Mouse (Mus musculus) layer of hippocampus, postnatal 36 days (tissue): ENCODE data around the gene a. TPM values are rescaled to one million over a fixed set of nuclear protein-coding genes. Genes with fewer than 3 reads are reported as not detected.
A peak's percentile ranks its signal among the peaks of the same experiment; 100 is the strongest.

Experiments used
- DNase-seq, 2 experiments: peaks; one replicate each; pipeline ENCODE4 v3.0.0; 2022
- total RNA-seq, 2 experiments: library from RNA; stranded (reverse); gene quantifications; 2 replicates each; pipeline ENCODE4 v1.2.3; 2021

a gene
- total RNA-seq, 2 experiments from 2014 or later: not detected

GRCm38 (mm10) chr2:155057361-155057760, 266.2 kb downstream of the a start:
- DNase-seq: no peak

DNA sequence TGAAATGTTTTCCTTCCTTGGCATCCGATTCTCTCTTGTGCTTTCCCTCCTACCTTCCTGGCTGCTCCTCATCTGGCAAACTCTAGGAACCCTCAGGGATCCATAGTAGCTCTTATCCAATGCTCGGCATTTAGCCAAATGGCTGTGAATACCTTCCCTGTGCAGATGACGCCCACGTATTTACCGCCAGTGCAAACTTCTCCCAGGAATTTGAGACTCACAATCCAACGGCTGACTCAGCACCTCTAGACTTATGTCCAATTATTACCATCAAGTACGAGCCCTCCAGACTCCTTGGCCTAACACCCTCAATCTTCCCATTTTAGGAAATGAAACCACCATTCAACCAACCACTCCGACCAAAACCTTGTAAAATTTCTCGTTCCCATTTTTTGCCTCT, 279.8 kb downstream of the a start:
- DNase-seq: no peak

DNA sequence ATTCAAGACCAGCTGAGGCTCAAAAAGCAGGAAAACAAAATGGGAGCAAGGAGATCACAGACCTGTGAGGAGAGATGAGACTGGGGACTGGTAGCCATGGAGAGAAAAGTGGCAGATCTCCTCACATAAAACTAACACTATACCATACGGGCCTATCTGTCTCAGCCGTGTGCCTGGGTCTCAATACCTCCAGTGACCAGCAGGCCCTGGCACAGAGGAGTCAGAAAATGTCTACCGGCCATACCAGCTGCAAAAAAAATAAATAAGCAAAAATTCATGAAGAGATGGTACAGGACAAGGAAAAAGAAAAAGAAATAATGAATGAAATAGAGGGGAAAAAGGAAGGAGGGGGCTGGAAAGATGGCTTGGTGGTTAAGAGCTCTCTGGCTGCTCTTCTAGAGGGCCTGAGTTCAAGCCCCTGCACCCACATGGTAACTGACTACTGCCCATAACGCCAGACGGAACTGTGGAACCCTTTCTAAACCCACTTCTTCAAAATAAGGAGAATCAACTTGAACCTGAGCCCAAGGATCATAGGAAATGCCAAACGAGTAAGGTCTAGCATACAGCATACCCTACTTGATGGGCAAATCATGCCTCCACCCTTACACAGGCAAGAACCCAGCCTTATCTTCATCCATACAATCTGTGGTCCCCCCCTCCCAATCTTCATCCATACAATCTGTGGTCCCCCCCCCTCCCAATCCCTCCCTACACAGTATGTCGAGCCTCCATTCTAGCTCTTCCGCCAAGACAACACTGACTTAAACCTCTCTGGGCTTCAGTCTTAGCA, 281.3 kb downstream of the a start:
- DNase-seq: no peak

GRCm38 (mm10) chr2:155073347-155073746, 282.1 kb downstream of the a start:
- no peak for DNase-seq

- peak; percentile 90 to 91 for DNase-seq
These were observed 283.0 kb downstream of the a start, which contains the start of gene Ahcy for GRCm38 (mm10) chr2:155073978-155074765. Gene Ahcy (minus strand): TSS chr2:155074497.

DNA sequence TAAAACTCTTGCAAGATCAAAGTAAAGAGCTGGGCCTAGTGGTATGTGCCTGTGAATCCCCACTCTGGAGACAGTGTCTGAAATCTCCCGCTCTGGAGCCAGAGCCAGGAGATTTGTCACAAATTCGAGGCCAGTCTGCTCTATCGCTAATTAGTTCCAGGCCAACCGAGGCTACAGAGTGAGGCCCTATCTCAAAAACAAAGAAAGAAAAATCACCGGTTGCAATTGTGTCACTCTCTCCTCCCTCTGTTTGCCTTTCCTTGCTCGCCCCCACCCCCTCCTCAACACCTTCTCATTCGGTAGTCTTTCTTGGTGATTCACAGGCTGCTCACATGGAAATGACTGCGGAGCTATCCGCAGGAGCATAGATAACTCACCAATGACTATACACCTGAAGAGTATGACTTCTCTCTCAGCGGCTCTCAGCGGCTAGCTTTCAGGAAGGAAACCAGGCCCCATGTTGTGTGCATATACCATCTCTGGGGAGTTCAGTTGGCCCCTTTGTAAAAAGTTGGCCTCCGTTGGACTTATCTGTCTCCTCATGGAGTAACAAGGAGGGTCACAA, 283.6 kb downstream of the a start:
- no peak for DNase-seq

GRCm38 (mm10) chr2:155075649-155076048, 284.4 kb downstream of the a start:
- DNase-seq: no peak

DNA sequence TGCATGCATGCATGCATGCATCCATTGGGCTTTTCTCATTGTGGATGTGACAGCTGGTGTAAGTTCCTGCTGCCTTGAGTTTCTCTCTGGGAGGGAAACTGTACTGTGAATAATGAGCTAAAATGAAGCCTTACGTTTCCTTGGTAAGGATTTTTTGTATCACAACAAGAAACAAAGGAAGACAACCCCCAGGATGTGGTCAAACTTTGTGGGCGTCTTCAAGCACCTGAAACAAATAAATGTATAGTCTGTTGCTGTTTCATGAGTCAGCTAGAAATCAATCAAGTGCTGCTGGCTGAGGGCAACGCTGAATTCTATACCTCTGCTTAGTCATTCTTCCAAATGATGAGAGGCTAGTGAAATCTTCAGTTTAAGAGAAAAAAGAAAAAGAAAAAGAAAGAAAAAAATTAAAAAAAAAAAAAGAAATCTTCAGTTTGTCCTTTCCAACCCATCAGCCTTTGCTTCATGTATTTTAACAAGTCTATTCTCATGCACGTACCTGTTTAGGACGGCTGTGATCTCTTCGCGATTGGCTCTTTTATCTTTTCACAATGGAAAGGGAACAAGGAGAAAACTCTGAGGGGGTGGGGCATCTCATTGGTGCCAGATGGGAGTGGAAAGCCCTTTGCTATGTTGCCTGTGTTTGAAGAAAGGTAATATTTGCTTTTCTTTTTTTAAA, 288.4 kb downstream of the a start:
- no peak for DNase-seq

DNA sequence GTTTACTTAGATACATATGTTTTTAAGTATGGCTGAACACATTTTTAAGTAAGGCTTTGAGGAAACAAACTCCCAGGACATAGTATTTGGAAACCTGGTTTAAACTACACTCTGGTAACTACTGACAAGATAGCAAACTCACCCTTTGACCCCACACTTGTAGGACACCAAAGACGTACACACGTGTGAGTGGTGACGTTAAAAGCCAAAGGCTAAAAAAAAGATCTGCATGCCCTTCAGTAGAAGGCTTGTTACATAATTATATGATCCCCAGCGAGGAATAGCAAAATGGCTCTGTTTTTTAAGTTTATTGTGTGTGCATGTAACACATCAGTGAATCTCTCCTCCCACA, 289.0 kb downstream of the a start:
- no peak for DNase-seq

GRCm38 (mm10) chr2:155081056-155081455, 289.9 kb downstream of the a start:
- DNase-seq: no peak

GRCm38 (mm10) chr2:155082121-155082803, 291.1 kb downstream of the a start:
- peak; percentile 53 to 60 for DNase-seq

DNA sequence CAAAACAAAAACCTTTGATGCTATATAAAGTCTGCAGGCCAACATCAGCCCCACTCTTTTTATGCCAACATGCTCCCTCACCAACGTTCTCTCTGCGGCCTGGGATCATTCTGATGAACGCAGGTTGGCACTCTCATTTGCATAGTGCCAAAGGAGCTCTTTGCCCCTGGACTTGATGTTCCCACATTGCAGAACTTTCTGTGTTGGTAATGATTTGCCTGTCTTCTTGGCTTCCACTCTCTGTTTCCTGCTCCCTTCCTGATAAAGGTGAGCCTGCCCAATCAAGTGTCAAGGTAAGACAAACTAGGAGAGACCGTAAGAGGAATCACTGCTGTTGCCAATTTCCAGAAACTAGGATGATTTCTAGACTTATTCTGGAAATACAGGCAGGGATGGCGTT, 293.3 kb downstream of the a start:
- DNase-seq: no peak

DNA sequence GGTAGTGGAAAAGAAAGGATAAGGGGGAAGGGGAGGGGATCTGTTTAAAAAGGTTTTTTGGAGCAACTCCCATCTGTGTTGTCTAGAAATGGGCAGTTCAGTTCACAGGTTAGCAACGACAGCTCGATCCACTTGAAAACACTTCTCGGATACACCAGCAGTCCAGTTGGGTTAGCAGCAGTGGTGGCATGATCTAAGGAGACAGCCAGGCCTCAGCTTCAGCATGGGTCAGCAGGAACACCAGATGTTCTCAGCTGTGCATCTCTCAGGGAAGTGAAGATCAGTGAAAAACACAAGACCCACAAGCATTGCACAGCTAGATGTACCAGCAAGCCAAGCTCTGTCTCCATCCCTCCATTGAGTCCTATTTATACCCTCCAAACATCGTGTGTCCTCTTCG, 295.1 kb downstream of the a start:
- DNase-seq: no peak

DNA sequence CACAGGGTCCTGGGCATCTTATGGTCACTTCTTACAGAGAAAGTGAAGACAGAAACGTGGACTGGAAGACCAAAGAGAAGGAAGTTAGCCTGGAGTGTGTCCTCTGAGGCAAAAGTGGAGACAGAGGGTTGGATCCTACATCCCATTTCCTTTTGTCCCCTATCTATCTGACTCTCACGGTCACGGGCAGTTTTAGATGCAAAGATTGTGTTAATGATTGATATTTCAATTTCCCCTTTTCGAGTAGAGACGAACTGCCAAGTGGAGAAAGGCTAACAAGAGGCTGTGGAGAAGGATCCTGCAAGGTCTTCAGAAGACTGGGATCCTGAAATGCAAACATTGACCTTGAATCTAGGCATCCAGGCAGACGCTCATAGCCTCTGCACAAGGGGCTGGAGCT, 297.1 kb downstream of the a start:
- DNase-seq: no peak

- DNase-seq: no peak
These were observed 299.9 kb downstream of the a start for GRCm38 (mm10) chr2:155090909-155091742.

GRCm38 (mm10) chr2:155091743-155092075, 300.5 kb downstream of the a start:
- no peak for DNase-seq

DNA sequence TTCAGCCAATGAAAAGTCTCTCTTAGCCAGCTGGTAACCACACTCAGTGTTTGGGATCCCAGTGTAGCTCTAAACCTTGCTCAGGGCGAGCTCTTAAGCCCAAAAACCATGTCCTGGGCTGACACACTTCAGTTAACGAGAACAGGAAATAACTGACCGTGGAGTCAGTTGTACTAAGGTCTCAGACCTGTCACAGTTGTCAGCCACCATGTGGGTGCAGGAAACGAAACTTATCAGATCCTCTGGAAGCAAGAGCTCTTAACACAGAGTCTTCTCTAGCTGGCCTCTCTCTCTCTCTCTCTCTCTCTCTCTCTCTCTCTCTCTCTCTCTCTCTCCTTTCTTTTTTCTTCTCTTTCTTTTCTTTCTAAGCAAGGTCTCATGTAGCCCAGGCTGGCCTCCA, 302.2 kb downstream of the a start:
- DNase-seq: no peak

DNA sequence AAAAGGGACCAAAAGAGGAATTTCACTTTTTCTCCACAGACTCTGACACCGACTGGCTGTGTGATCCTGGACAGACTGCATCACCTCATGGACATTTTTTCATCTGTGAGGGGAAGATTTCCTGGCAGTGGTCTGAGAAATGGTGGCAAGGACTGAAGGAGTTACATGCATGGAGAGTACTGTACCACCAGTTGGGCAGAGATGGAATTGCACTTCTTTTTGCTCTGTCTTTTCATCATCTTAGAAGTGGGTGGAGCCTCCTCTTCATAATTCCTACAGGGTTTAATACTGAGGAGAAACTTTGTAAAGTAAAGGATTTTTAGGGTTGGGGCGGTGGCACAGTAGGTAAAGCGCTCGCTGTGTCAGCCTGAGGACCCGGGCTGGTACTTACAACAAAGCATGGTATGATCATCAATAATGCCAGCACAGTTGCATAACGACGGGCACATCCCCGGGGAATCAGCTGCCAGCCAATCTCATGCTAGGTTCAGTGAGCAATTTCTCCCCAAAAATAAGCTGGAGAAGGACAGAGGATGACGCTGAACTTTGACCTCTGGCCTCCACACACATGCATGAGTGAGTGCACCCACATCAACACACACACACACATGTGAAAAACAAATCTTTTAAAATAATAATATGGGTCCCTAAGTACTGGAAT, 307.6 kb downstream of the a start:
- DNase-seq: peak in 1 of 2 experiments; percentile 12

DNA sequence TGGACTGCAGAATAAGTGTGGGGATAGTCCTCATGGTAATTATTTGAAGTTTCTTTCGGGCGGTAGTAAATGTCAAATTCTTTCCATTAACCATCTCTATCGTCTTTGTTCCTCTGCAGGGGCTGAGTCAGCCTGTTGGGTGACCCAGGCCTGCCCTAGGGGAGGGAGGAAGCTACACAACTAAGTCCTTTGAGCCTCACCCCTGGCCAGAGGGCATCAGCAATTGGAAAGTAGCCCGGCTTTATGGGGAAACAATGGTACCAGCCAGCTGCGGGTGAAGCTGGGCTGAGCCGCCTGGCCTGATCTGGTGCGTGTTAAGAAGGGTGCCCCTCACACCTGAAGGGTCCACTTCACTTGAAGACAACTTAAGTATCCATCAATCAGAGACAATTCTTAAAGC, 308.2 kb downstream of the a start:
- DNase-seq: peak; percentile 27 to 42

- no peak for DNase-seq
These were observed 309.0 kb downstream of the a start for GRCm38 (mm10) chr2:155099994-155100795.
